Mouse (Mus musculus) bone marrow, adult 2 months (tissue): ENCODE results near the gene Tango6.

Source experiments
- CTCF ChIP-seq: fragments of 200-500 bp; IDR thresholded peaks from 2 replicates; pipeline ENCODE4 v1.5.1; 2011; ENCODE audit warnings: low read length, control low read depth; ENCODE audit not compliant: control insufficient read depth, insufficient read depth
- POLR2A ChIP-seq: fragments of 200-500 bp; IDR thresholded peaks from 2 replicates; pipeline ENCODE4 v1.6.1; 2011; ENCODE audit warnings: low read depth, mild to moderate bottlenecking, control low read depth, low read length, borderline replicate concordance; ENCODE audit not compliant: control insufficient read depth

- no peak for TF ChIP-seq CTCF
- no peak for TF ChIP-seq POLR2A
Observed at GRCm38 (mm10) chr8:106834899-106835298, 152.0 kb downstream of the Tango6 start.
